Mouse (Mus musculus) layer of hippocampus, adult 11-12 months (tissue): ENCODE measurements around the gene Krcc1.

ENCODE experiments used
- DNase-seq: peaks from one replicate; pipeline ENCODE4 v3.0.0; 2022; ENCODE audit warnings: low spot score

Krcc1 gene

GRCm38 (mm10) chr6:71332236-71332965 is 60.9 kb downstream of the Krcc1 start:
- no peak for DNase-seq

GRCm38 (mm10) chr6:71333031-71333430 is 61.6 kb downstream of the Krcc1 start:
- no peak for DNase-seq

- no peak for DNase-seq
These were observed 62.2 kb downstream of the Krcc1 start for GRCm38 (mm10) chr6:71333578-71334273.
